Mouse (Mus musculus) heart, postnatal 0 days (tissue): ENCODE data around the gene Clcn3. TPM values are rescaled to one million over a fixed set of nuclear protein-coding genes. Genes with fewer than 3 reads are reported as not detected.
A peak's percentile ranks its signal among the peaks of the same experiment; 100 is the strongest.

Experiments used
- ATAC-seq: fragments of 200-750 bp; cut with Nextera tagmentation; 2 replicates; pipeline ENCODE4 v1.8.0; 2017; ENCODE audit warnings: low read depth, moderate number of reproducible peaks, moderate library complexity; ENCODE audit not compliant: insufficient read depth
- DNase-seq: peaks from one replicate; pipeline ENCODE4 v3.0.0-alpha.2; 2016; ENCODE audit warnings: low spot score
- H3K27ac ChIP-seq: fragments of 300-500 bp; sonication (generic); 2 replicates; pipeline ENCODE4 v1.5.1; 2014; ENCODE audit warnings: low read depth, mild to moderate bottlenecking
- H3K27me3 ChIP-seq: fragments of 300-500 bp; sonication (generic); 2 replicates; pipeline ENCODE4 v1.6.1; 2014; ENCODE audit warnings: low read length, mixed read lengths; ENCODE audit not compliant: control insufficient read depth, insufficient read depth
- H3K36me3 ChIP-seq: fragments of 300-500 bp; sonication (generic); replicated peaks from 2 replicates; pipeline ENCODE4 v1.6.1; 2014; ENCODE audit warnings: low read length, mixed read lengths; ENCODE audit not compliant: control insufficient read depth, insufficient read depth
- H3K4me1 ChIP-seq: fragments of 300-500 bp; sonication (generic); 2 replicates; pipeline ENCODE4 v1.6.1; 2014; ENCODE audit warnings: antibody characterized with exemption; ENCODE audit not compliant: control insufficient read depth, insufficient read depth
- H3K4me2 ChIP-seq: fragments of 300-500 bp; sonication (generic); 2 replicates; pipeline ENCODE4 v1.6.1; 2014; ENCODE audit warnings: low read depth, mild to moderate bottlenecking, low read length, moderate library complexity
- H3K4me3 ChIP-seq: fragments of 300-500 bp; sonication (generic); 2 replicates; pipeline ENCODE4 v1.5.1; 2014; ENCODE audit warnings: low read depth, low read length
- H3K9ac ChIP-seq: fragments of 300-500 bp; sonication (generic); replicated peaks from 2 replicates; pipeline ENCODE4 v1.6.1; 2014; ENCODE audit warnings: low read depth, low read length, mixed read lengths
- H3K9me3 ChIP-seq: fragments of 300-500 bp; sonication (generic); replicated peaks from 2 replicates; pipeline ENCODE4 v1.6.1; 2016; ENCODE audit warnings: low read length; ENCODE audit not compliant: control insufficient read depth
- CTCF ChIP-seq: IDR thresholded peaks from 2 replicates; pipeline ENCODE4 v1.5.1; 2016; ENCODE audit warnings: antibody characterized with exemption, control low read depth, low read depth
- EP300 ChIP-seq: IDR thresholded peaks from 2 replicates; pipeline ENCODE4 v1.6.1; 2016; ENCODE audit warnings: antibody characterized with exemption, low read depth
- WGBS: fragments of 180-500 bp; shearing (Covaris S2); extraction: QIAGEN DNeasy Blood & Tissue Kit; methylation state at CpG from one replicate; pipeline ENCODE4 v1.1.7; 2014; 5-methylcytosine and 5-hydroxymethylcytosine counted together
- polyA plus RNA-seq: library from polyadenylated mRNA; unstranded; fragments of >200 nt; fragmentation: Nextera tagmentation; extraction: Ambion mirVana; gene quantifications from 2 replicates; pipeline ENCODE4 v1.2.1, GENCODE M21; 2015
- total RNA-seq: library from RNA; depleted of rRNA; stranded (reverse); fragments of >200 nt; gene quantifications from 2 replicates; pipeline ENCODE4 v1.2.3, GENCODE M21; 2014; ENCODE audit warnings: low replicate concordance

The Clcn3 gene
- total and polyA plus RNA-seq, 2 experiments from 2014 or later = 17.0 to 30.3 TPM

DNA sequence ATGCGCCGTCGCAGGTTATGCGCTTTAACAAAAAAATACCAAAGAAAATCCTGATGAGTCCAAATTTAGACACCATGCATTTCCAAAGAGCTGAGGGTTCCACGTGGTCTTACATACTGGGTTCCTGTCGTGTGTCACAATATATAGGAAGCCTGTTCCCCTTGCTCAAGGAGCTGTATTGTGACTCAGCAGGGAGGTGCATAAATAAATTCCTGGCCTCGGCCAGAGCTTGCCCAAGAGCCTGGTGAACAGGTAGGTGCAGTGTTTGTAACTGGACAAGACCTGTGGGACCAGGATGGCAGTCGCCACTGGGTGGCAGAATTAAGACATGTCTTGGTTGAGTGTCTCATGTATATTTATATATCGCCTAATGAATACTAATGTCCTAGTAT is 584 bp upstream of the Clcn3 start:
- 9% methylated on average over 9 of the region's 9 CpGs for WGBS
- peaks cover 9% of the 10 kb centered on the region for H3K4me1 ChIP-seq
- peak overlapping the region; percentile 92 for H3K4me3 ChIP-seq
- DNase-seq (peak; percentile 65), ATAC-seq (peak; percentile 45)
- peak overlapping the region; percentile 86 for H3K9ac ChIP-seq
- TF ChIP-seq EP300 (no peak), CTCF (peak; percentile 56)
- no peaks in the 10 kb centered on the region for H3K36me3 ChIP-seq
- H3K9me3 ChIP-seq = no peaks in the 10 kb centered on the region
- H3K4me2 ChIP-seq = peak overlapping the region; percentile 99
- no peaks in the 10 kb centered on the region for H3K27me3 ChIP-seq
- peak overlapping the region; percentile 91 for H3K27ac ChIP-seq

DNA sequence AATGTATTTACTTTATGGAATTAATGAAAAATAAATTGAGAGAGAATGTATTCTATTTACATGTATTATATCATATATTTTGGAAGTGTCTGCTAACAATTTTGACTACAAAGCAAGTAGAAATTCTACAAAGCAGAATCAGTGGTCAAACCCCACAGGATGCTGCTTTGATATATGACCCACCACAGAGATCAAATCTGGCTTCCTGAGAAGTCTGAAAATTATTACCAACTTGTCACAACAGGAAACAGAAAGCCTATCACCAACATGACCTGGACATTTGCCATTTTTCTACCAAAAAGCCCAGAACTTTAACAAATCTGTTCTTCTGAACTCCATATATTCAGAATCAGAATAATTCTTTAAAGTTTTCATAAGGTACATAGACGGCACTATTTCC is 1.7 kb downstream of the Clcn3 start:
- Histone ChIP-seq H3K9me3 (no peaks in the 10 kb centered on the region), H3K4me1 (peaks cover 9% of the 10 kb centered on the region), H3K4me3 (peak overlapping the region; percentile 92), H3K9ac (no peak overlapping the region), H3K27ac (no peak overlapping the region), H3K4me2 (peak overlapping the region; percentile 99), H3K36me3 (no peaks in the 10 kb centered on the region), H3K27me3 (no peaks in the 10 kb centered on the region)
- DNase-seq (no peak), ATAC-seq (no peak)
- TF ChIP-seq EP300 = no peak
- no peak for TF ChIP-seq CTCF
- 25% methylated on average over 1 of the region's 1 CpGs for WGBS

DNA sequence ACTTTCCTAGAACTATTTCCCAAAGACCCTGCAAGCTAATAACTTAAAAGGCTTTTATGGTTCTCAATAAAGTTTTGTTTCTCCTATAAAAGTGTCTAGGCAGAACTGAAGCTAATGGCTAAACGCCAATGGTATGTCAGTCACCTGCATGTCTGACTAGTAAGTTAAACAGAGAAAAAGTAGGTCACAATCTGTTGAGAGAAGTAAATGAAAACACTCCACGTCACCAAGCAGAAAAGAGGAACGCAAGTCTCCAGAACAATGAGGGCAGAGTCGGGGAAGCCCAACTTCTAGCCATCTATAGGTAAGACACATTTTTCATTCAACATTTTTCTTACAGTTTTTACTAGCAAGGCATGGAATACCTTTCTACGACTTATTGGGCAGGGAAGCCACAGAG is 4.6 kb downstream of the Clcn3 start:
- WGBS = 77% methylated on average over 5 of the region's 5 CpGs

DNA sequence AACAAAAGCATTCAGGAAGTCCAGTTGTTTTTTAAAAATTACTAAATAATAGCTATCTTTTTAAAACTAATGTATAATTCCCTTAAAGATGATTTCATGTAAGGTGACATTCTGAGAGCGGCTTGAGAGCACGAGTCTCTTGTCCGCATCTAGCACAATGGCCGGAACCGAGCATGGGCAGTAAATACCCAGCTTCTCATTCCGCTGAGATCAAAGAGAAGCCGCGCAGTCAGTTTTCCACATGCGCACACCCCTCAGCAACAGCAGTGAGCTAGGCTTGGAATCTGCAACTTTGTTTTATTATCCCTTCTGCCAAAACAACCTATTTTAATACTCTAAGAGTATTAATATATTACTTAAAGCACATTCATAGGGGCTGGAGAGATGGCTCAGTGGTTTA is 6.3 kb downstream of the Clcn3 start:
- Histone ChIP-seq H3K4me2 (no peak overlapping the region), H3K4me3 (no peak overlapping the region), H3K27ac (no peak overlapping the region), H3K4me1 (peaks cover 13% of the 10 kb centered on the region), H3K27me3 (no peaks in the 10 kb centered on the region), H3K36me3 (no peaks in the 10 kb centered on the region), H3K9me3 (no peaks in the 10 kb centered on the region), H3K9ac (no peak overlapping the region)
- DNase-seq (no peak), ATAC-seq (no peak)
- 87% methylated on average over 9 of the region's 9 CpGs for WGBS
- TF ChIP-seq EP300 (no peak), CTCF (no peak)

More for the DNA sequence above, 4.6 kb downstream of the Clcn3 start:
- Histone ChIP-seq H3K27me3 (no peaks in the 10 kb centered on the region), H3K27ac (no peak overlapping the region), H3K9me3 (no peaks in the 10 kb centered on the region), H3K9ac (no peak overlapping the region), H3K4me1 (peaks cover 9% of the 10 kb centered on the region), H3K36me3 (no peaks in the 10 kb centered on the region), H3K4me2 (no peak overlapping the region), H3K4me3 (no peak overlapping the region)
- TF ChIP-seq CTCF (no peak), EP300 (no peak)
- no peak for DNase-seq
- no peak for ATAC-seq

DNA sequence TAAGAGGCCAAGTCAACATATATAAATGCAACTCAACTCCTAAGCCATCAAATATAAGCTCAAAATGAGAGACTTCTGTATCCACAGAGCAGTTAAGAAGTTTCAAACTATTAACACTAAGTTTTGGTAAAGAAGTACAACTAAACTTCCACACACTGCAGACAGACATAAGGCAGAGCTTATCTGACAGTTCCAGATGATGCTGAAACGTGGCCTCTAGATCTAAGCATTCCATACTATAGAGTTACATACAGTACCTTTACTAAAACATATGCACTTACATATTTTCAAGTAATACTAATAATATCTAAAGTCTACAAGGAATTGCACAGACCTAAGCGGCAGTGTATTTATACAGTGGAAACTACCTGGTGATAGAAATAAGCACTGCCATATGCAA is 8.3 kb downstream of the Clcn3 start:
- WGBS = 65% methylated on average over 2 of the region's 2 CpGs
- no peak for ATAC-seq
- H3K27me3 ChIP-seq = no peaks in the 10 kb centered on the region

DNA sequence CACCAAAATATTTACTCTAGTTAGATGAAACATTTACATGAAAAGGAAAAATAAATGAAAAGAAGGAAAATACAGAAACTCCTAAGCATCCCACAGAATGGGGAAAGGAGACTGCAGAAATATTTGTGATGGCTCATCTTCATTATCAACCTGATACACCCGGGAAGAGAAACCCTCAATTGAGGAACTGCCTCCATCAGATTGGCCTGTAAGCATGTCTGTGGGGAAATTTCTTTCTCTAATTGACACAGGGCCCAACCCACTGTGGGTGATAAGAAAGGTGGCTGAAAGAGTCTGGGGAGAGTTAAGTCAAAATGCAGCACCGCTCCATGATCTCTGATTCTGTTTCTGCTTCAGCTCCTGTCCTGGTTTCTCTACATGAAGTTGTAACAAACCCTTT is 9.7 kb downstream of the Clcn3 start:
- Histone ChIP-seq H3K27ac (no peak overlapping the region), H3K4me3 (no peak overlapping the region), H3K9me3 (no peaks in the 10 kb centered on the region), H3K36me3 (no peaks in the 10 kb centered on the region), H3K4me2 (no peak overlapping the region), H3K4me1 (peaks cover 14% of the 10 kb centered on the region), H3K27me3 (no peaks in the 10 kb centered on the region), H3K9ac (no peak overlapping the region)
- TF ChIP-seq EP300 = no peak
- TF ChIP-seq CTCF = no peak
- no peak for DNase-seq
- ATAC-seq = no peak
- WGBS = 55% methylated on average over 2 of the region's 2 CpGs

More for the DNA sequence above, 8.3 kb downstream of the Clcn3 start:
- H3K36me3 ChIP-seq = no peaks in the 10 kb centered on the region
- no peak overlapping the region for H3K4me2 ChIP-seq
- TF ChIP-seq CTCF (no peak), EP300 (no peak)
- H3K9ac ChIP-seq = no peak overlapping the region
- DNase-seq = no peak
- H3K9me3 ChIP-seq = no peaks in the 10 kb centered on the region
- H3K27ac ChIP-seq = no peak overlapping the region
- peaks cover 10% of the 10 kb centered on the region for H3K4me1 ChIP-seq
- no peak overlapping the region for H3K4me3 ChIP-seq
